Mouse (Mus musculus) stomach, postnatal 0 days (tissue): ENCODE measurements around the gene Pip5k1b. TPM values are rescaled to one million over a fixed set of nuclear protein-coding genes. Genes with fewer than 3 reads are reported as not detected.

Experiments used
- ATAC-seq: fragments of 200-750 bp; cut with Nextera tagmentation; 2 replicates; pipeline ENCODE4 v1.8.0; 2017; ENCODE audit not compliant: low FRiP score, low TSS enrichment
- DNase-seq: peaks from one replicate; pipeline ENCODE4 v3.0.0-alpha.2; 2016; ENCODE audit warnings: low spot score
- H3K27ac ChIP-seq: fragments of 300-500 bp; sonication (generic); replicated peaks from 2 replicates; pipeline ENCODE4 v1.5.1; 2014; ENCODE audit warnings: mild to moderate bottlenecking, control low read depth
- H3K27me3 ChIP-seq: fragments of 300-500 bp; sonication (generic); 2 replicates; pipeline ENCODE4 v1.6.1; 2014; ENCODE audit warnings: low read length; ENCODE audit not compliant: control insufficient read depth, insufficient read depth
- H3K36me3 ChIP-seq: fragments of 300-500 bp; sonication (generic); 2 replicates; pipeline ENCODE4 v1.6.1; 2014; ENCODE audit warnings: low read length, mixed read lengths; ENCODE audit not compliant: control insufficient read depth, insufficient read depth
- H3K4me1 ChIP-seq: fragments of 300-500 bp; sonication (generic); replicated peaks from 2 replicates; pipeline ENCODE4 v1.6.1; 2014; ENCODE audit warnings: antibody characterized with exemption; ENCODE audit not compliant: control insufficient read depth, insufficient read depth
- H3K4me2 ChIP-seq: fragments of 300-500 bp; sonication (generic); replicated peaks from 2 replicates; pipeline ENCODE4 v1.6.1; 2014; ENCODE audit warnings: low read depth, mild to moderate bottlenecking, control low read depth, moderate library complexity
- H3K4me3 ChIP-seq: fragments of 300-500 bp; sonication (generic); 2 replicates; pipeline ENCODE4 v1.5.1; 2014; ENCODE audit warnings: low read depth, low read length, control low read depth
- H3K9ac ChIP-seq: fragments of 300-500 bp; sonication (generic); 2 replicates; pipeline ENCODE4 v1.6.1; 2014; ENCODE audit warnings: mild to moderate bottlenecking, low read length, control low read depth, mixed read lengths
- H3K9me3 ChIP-seq: fragments of 300-500 bp; sonication (generic); 2 replicates; pipeline ENCODE4 v1.6.1; 2016; ENCODE audit warnings: low read length; ENCODE audit not compliant: control insufficient read depth
- CTCF ChIP-seq: IDR thresholded peaks from 2 replicates; pipeline ENCODE4 v1.5.1; 2016; ENCODE audit warnings: antibody characterized with exemption, low read depth, mild to moderate bottlenecking, moderate library complexity
- EP300 ChIP-seq: optimal IDR thresholded peaks from 2 replicates; pipeline ENCODE3; 2016; ENCODE audit warnings: antibody characterized with exemption
- WGBS: fragments of 180-500 bp; shearing (Covaris S2); extraction: QIAGEN DNeasy Blood & Tissue Kit; methylation state at CpG from one replicate; pipeline ENCODE4 v1.1.7; 2014; 5-methylcytosine and 5-hydroxymethylcytosine counted together
- polyA plus RNA-seq: library from polyadenylated mRNA; unstranded; fragments of >200 nt; fragmentation: Nextera tagmentation; extraction: Ambion mirVana; gene quantifications from 2 replicates; pipeline ENCODE4 v1.2.1, GENCODE M21; 2015

Pip5k1b gene
- polyA plus RNA-seq, 1 experiment from 2014 or later, result 5.5 TPM

GRCm38 (mm10) chr19:24403245-24403644, 152.4 kb downstream of the Pip5k1b start:
- Histone ChIP-seq H3K9ac (no peak overlapping the region), H3K4me3 (no peak overlapping the region), H3K36me3 (no peaks in the 10 kb centered on the region), H3K27me3 (no peaks in the 10 kb centered on the region), H3K4me2 (no peak overlapping the region), H3K9me3 (no peaks in the 10 kb centered on the region), H3K4me1 (no peaks in the 10 kb centered on the region), H3K27ac (no peak overlapping the region)
- no peak for DNase-seq
- no peak for TF ChIP-seq EP300
- no peak for TF ChIP-seq CTCF
- 91% methylated on average over 6 of the region's 6 CpGs for WGBS
- no peak for ATAC-seq

- no peak overlapping the region for H3K27ac ChIP-seq
- H3K36me3 ChIP-seq, result no peaks in the 10 kb centered on the region
- no peak for TF ChIP-seq CTCF
- no peak for TF ChIP-seq EP300
- no peak overlapping the region for H3K9ac ChIP-seq
- DNase-seq (no peak), ATAC-seq (no peak)
- no peak overlapping the region for H3K4me2 ChIP-seq
- no peaks in the 10 kb centered on the region for H3K27me3 ChIP-seq
- no peaks in the 10 kb centered on the region for H3K9me3 ChIP-seq
- no peaks in the 10 kb centered on the region for H3K4me1 ChIP-seq
- no peak overlapping the region for H3K4me3 ChIP-seq
- WGBS, result 76% methylated on average over 2 of the region's 2 CpGs
Observed at GRCm38 (mm10) chr19:24393920-24394319, 161.8 kb downstream of the Pip5k1b start.

- no peak overlapping the region for H3K9ac ChIP-seq
- H3K4me2 ChIP-seq, result no peak overlapping the region
- no peaks in the 10 kb centered on the region for H3K36me3 ChIP-seq
- H3K9me3 ChIP-seq, result no peaks in the 10 kb centered on the region
- H3K4me1 ChIP-seq, result no peaks in the 10 kb centered on the region
- no peak for TF ChIP-seq CTCF
- TF ChIP-seq EP300, result no peak
- DNase-seq, result peak; percentile 22
- no peak overlapping the region for H3K27ac ChIP-seq
- no peak overlapping the region for H3K4me3 ChIP-seq
- ATAC-seq, result peak; percentile 67
- WGBS, result 23% methylated on average over 9 of the region's 9 CpGs
- H3K27me3 ChIP-seq, result no peaks in the 10 kb centered on the region
Observed at GRCm38 (mm10) chr19:24391519-24392251, 164.0 kb downstream of the Pip5k1b start.

DNA sequence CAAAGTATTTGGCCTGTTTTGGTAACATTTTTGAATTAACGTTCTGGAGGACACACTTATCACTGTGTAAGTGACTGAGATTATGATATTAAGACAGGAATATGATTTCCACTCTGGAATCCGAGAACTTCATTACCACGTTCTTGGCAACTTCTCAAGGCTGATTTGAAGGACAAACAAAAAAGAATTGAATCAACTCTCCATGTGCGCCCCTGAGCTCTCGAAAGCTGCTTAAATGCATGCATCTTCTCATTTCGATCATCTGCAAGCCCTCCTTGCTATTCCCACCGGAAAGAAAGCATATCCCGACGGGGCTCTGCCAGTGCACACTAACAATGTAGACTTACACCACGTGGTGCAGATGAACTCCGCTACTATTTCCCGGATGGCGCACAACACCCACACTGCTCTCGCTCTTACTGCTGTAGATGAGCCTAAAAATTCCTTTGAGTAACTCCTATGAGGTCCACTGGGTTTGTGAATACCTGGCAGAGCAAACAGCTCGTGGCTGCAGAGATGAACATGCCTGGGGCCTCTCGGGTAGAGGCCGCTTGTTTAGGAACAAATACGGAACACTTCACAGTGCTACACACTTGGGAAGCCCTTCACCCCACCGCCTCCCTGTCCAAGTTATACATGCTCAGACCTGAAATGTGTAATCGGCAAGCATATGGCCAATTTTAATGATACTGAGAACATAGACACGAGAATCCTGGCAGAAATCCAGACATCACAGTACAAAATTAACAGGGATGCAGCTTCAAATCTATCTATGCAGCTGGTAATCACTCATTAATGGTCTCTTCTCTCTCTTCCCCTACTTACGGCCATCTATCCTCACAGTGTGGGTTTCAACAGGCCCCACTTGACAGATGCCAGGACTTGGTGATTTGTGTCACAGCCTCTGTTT, 168.5 kb downstream of the Pip5k1b start:
- Histone ChIP-seq H3K36me3 (no peaks in the 10 kb centered on the region), H3K9ac (no peak overlapping the region), H3K4me3 (no peak overlapping the region), H3K4me2 (no peak overlapping the region), H3K27me3 (no peaks in the 10 kb centered on the region), H3K27ac (no peak overlapping the region), H3K4me1 (no peaks in the 10 kb centered on the region), H3K9me3 (no peaks in the 10 kb centered on the region)
- ATAC-seq (no peak), DNase-seq (no peak)
- 78% methylated on average over 22 of the region's 22 CpGs for WGBS
- TF ChIP-seq EP300 (no peak), CTCF (no peak)

DNA sequence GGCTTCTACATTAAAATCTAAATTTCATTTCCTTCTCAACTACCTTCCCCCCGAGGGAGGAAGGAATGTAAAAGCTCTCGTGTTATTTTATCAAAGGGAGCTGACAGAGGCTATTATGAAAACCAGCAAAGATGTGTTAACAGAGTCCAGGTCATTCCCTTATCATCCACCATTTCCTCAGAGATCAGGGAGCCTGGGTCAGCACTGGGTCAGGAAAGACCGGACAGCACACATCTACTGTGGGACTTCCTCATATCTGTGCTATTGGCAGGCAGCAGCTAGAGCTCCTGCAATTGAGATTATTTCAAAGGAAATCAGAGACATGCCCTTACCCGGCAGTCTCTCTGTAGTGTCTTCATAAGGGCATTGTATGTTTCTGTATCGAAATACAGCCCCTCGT, 177.2 kb downstream of the Pip5k1b start:
- Histone ChIP-seq H3K27me3 (no peaks in the 10 kb centered on the region), H3K9ac (no peak overlapping the region), H3K4me2 (no peak overlapping the region), H3K9me3 (no peaks in the 10 kb centered on the region), H3K36me3 (no peaks in the 10 kb centered on the region), H3K4me1 (no peaks in the 10 kb centered on the region), H3K27ac (no peak overlapping the region), H3K4me3 (no peak overlapping the region)
- WGBS, result 61% methylated on average over 6 of the region's 6 CpGs
- ATAC-seq, result no peak
- TF ChIP-seq CTCF (no peak), EP300 (no peak)
- DNase-seq, result no peak
